Mouse (Mus musculus): ENCODE data around the gene Ndufa3. TPM values are rescaled to one million over a fixed set of nuclear protein-coding genes. Genes with fewer than 3 reads are reported as not detected.
"Not testable (repeated sequence)": the region's sequence is repeated elsewhere in the genome, so short reads cannot be mapped to it uniquely, and the experiment has no call there.

Ndufa3 gene
- 16.3 and 87.7 TPM in 2 replicates for polyA plus RNA-seq (2012; ENCODE audit: insufficient read depth, low replicate concordance)

GRCm38 (mm10) chr7:3617242-3617995 is at the start of gene Ndufa3:
TSS of gene Ndufa3 (plus strand) at chr7:3617373.
- H3K4me3 ChIP-seq (replicated peaks): peak within 1 kb of the TSS; percentile 94
- TF ChIP-seq GATA1 (IDR thresholded peaks at IDR 0.05; ENCODE audit: borderline replicate concordance, low read length) (no peak), FLI1 (IDR thresholded peaks at IDR 0.05; ENCODE audit: low read length) (no peak)

GRCm38 (mm10) chr7:3569725-3570124 is 47.4 kb upstream of the Ndufa3 start:
- TF ChIP-seq GATA1 (IDR thresholded peaks at IDR 0.05; ENCODE audit: borderline replicate concordance, low read length) (no peak), FLI1 (IDR thresholded peaks at IDR 0.05; ENCODE audit: low read length) (no peak)
- Histone ChIP-seq H3K36me3 (replicated peaks; ENCODE audit: low read length) (no peaks in the 10 kb centered on the region), H3K4me3 (replicated peaks) (no peak overlapping the region), H3K27me3 (replicated peaks) (no peaks in the 10 kb centered on the region), H3K4me1 (no peaks in the 10 kb centered on the region), H3K9me3 (no peaks in the 10 kb centered on the region)

More at GRCm38 (mm10) chr7:3617242-3617995, at the start of gene Ndufa3:
- no peaks in the 10 kb centered on the region for H3K9me3 ChIP-seq
- no peaks in the 10 kb centered on the region for H3K27me3 ChIP-seq (replicated peaks)
- H3K4me1 ChIP-seq: peaks cover 73% of the 10 kb centered on the region
- peaks cover 39% of the 10 kb centered on the region for H3K36me3 ChIP-seq (replicated peaks; ENCODE audit: low read length)

GRCm38 (mm10) chr7:3570580-3570979 is 46.6 kb upstream of the Ndufa3 start:
- H3K27me3 ChIP-seq (replicated peaks); H3K4me1 ChIP-seq; H3K9me3 ChIP-seq; H3K36me3 ChIP-seq (replicated peaks; ENCODE audit: low read length); H3K4me3 ChIP-seq (replicated peaks): not testable (repeated sequence)

- no peak overlapping the region for H3K4me3 ChIP-seq (replicated peaks)
- no peaks in the 10 kb centered on the region for H3K27me3 ChIP-seq (replicated peaks)
- H3K9me3 ChIP-seq: no peaks in the 10 kb centered on the region
- TF ChIP-seq GATA1 (IDR thresholded peaks at IDR 0.05; ENCODE audit: borderline replicate concordance, low read length) (no peak), FLI1 (IDR thresholded peaks at IDR 0.05; ENCODE audit: low read length) (no peak)
- H3K4me1 ChIP-seq: no peaks in the 10 kb centered on the region
- no peaks in the 10 kb centered on the region for H3K36me3 ChIP-seq (replicated peaks; ENCODE audit: low read length)
These were observed 45.3 kb upstream of the Ndufa3 start for GRCm38 (mm10) chr7:3571847-3572246.

- Histone ChIP-seq H3K4me1 (no peaks in the 10 kb centered on the region), H3K27me3 (replicated peaks) (no peaks in the 10 kb centered on the region), H3K9me3 (no peaks in the 10 kb centered on the region), H3K4me3 (replicated peaks) (no peak overlapping the region), H3K36me3 (replicated peaks; ENCODE audit: low read length) (no peaks in the 10 kb centered on the region)
- no peak for TF ChIP-seq GATA1 (IDR thresholded peaks at IDR 0.05; ENCODE audit: borderline replicate concordance, low read length)
- no peak for TF ChIP-seq FLI1 (IDR thresholded peaks at IDR 0.05; ENCODE audit: low read length)
These were observed 43.0 kb upstream of the Ndufa3 start for GRCm38 (mm10) chr7:3574216-3574615.

GRCm38 (mm10) chr7:3576354-3577124 is 40.6 kb upstream of the Ndufa3 start:
- Histone ChIP-seq H3K4me1 (peaks cover 5% of the 10 kb centered on the region; the same call in 1 of the 2 replicates), H3K4me3 (replicated peaks) (no peak overlapping the region), H3K36me3 (replicated peaks; ENCODE audit: low read length) (no peaks in the 10 kb centered on the region), H3K9me3 (peaks cover 7% of the 10 kb centered on the region; the same call in 1 of the 2 replicates), H3K27me3 (replicated peaks) (no peaks in the 10 kb centered on the region)
- no peak for TF ChIP-seq FLI1 (IDR thresholded peaks at IDR 0.05; ENCODE audit: low read length)
- TF ChIP-seq GATA1 (IDR thresholded peaks at IDR 0.05; ENCODE audit: borderline replicate concordance, low read length): no peak

GRCm38 (mm10) chr7:3578196-3578595 is 39.0 kb upstream of the Ndufa3 start:
- no peak overlapping the region for H3K4me3 ChIP-seq (replicated peaks)
- peaks cover 7% of the 10 kb centered on the region; the same call in 1 of the 2 replicates for H3K9me3 ChIP-seq
- TF ChIP-seq FLI1 (IDR thresholded peaks at IDR 0.05; ENCODE audit: low read length): no peak
- TF ChIP-seq GATA1 (IDR thresholded peaks at IDR 0.05; ENCODE audit: borderline replicate concordance, low read length): no peak
- no peaks in the 10 kb centered on the region for H3K36me3 ChIP-seq (replicated peaks; ENCODE audit: low read length)
- H3K27me3 ChIP-seq (replicated peaks): no peaks in the 10 kb centered on the region
- peaks cover 5% of the 10 kb centered on the region; the same call in 1 of the 2 replicates for H3K4me1 ChIP-seq

GRCm38 (mm10) chr7:3578952-3579546 is 38.1 kb upstream of the Ndufa3 start:
- H3K27me3 ChIP-seq (replicated peaks): no peaks in the 10 kb centered on the region
- peaks cover 5% of the 10 kb centered on the region; the same call in 1 of the 2 replicates for H3K4me1 ChIP-seq
- peaks cover 7% of the 10 kb centered on the region; the same call in 1 of the 2 replicates for H3K9me3 ChIP-seq
- no peak for TF ChIP-seq FLI1 (IDR thresholded peaks at IDR 0.05; ENCODE audit: low read length)
- no peak overlapping the region for H3K4me3 ChIP-seq (replicated peaks)
- H3K36me3 ChIP-seq (replicated peaks; ENCODE audit: low read length): no peaks in the 10 kb centered on the region

GRCm38 (mm10) chr7:3580029-3580428 is 37.1 kb upstream of the Ndufa3 start:
- no peaks in the 10 kb centered on the region for H3K27me3 ChIP-seq (replicated peaks)
- H3K4me3 ChIP-seq (replicated peaks): no peak overlapping the region
- peaks cover 7% of the 10 kb centered on the region; the same call in 1 of the 2 replicates for H3K9me3 ChIP-seq
- TF ChIP-seq FLI1 (IDR thresholded peaks at IDR 0.05; ENCODE audit: low read length): no peak
- no peak for TF ChIP-seq GATA1 (IDR thresholded peaks at IDR 0.05; ENCODE audit: borderline replicate concordance, low read length)
- peaks cover 5% of the 10 kb centered on the region; the same call in 1 of the 2 replicates for H3K4me1 ChIP-seq
- no peaks in the 10 kb centered on the region for H3K36me3 ChIP-seq (replicated peaks; ENCODE audit: low read length)

Data from megakaryocyte, embryonic 14.5 days (primary cell).